Mouse (Mus musculus): ENCODE measurements around the gene Sbk2. TPM values are rescaled to one million over a fixed set of nuclear protein-coding genes. Genes with fewer than 3 reads are reported as not detected.
A peak's percentile ranks its signal among the peaks of the same experiment; 100 is the strongest.

The Sbk2 gene
- polyA plus RNA-seq, 1 experiment from 2014 or later, result 0.08 TPM

DNA sequence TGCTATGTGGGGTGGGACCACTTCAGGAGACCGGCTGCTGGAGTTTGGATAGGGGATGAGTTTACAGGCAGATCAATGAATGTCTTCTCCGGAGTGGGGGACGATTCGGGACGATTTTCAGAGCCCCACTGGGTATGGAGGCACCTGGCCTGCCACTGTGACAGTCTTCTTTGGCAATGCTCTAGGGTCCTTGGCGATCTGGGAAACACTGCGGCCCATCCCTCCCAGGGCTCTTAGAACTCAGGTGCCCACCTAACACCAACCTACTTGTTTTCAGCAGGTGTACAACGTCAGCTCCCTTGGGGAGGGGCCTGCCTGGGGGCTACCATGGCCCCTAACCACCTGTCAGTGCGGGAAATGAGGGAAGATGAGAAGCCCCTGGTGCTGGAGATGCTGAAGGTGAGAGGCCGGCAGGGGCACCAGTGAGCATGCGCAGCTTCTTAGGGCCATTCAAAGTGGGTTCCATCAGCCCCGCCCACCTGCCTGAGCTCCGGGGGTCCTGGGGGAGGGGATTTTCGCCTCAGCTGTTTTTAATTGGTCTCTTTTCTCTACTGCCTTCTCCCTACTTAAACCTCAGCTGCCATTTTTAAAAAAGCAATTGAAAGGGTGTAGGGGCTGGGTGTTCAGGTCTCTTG lies 41.2 kb downstream of the Sbk2 start:
- 1% methylated on average over 14 of the region's 14 CpGs for WGBS
- H3K9ac ChIP-seq (ENCODE audit: low read length), result peak overlapping the region; percentile 67; the same call in 1 of the 2 replicates
- ATAC-seq (ENCODE audit: insufficient number of reproducible peaks, low FRiP score, low TSS enrichment, low read depth), result peak; percentile 14; the same call in 1 of the 2 replicates
- DNase-seq (ENCODE audit: low spot score), result peak; percentile 89
- H3K27me3 ChIP-seq (ENCODE audit: control insufficient read depth, insufficient read depth, low read length), result no peaks in the 10 kb centered on the region
- H3K4me2 ChIP-seq (ENCODE audit: low read depth, severe bottlenecking), result peak overlapping the region; percentile 71
- peaks cover 53% of the 10 kb centered on the region for H3K4me1 ChIP-seq (ENCODE audit: control insufficient read depth, insufficient read depth, low read length)
- no peaks in the 10 kb centered on the region for H3K9me3 ChIP-seq (ENCODE audit: control insufficient read depth, low read length)
- peaks cover 16% of the 10 kb centered on the region; the same call in 1 of the 2 replicates for H3K36me3 ChIP-seq (ENCODE audit: control insufficient read depth, insufficient read depth, low read length)
- peak overlapping the region; percentile 20 for H3K4me3 ChIP-seq (ENCODE audit: low read depth, low read length)
- H3K27ac ChIP-seq (replicated peaks; ENCODE audit: low read depth, low read length), result peak overlapping the region; percentile 88

GRCm38 (mm10) chr7:4922508-4922907 lies 41.7 kb downstream of the Sbk2 start:
- 0% methylated on average over 14 of the region's 14 CpGs for WGBS
- peak overlapping the region; percentile 71 for H3K4me2 ChIP-seq (ENCODE audit: low read depth, severe bottlenecking)
- H3K4me1 ChIP-seq (ENCODE audit: control insufficient read depth, insufficient read depth, low read length), result peaks cover 53% of the 10 kb centered on the region
- H3K4me3 ChIP-seq (ENCODE audit: low read depth, low read length), result peak overlapping the region; percentile 20
- H3K36me3 ChIP-seq (ENCODE audit: control insufficient read depth, insufficient read depth, low read length), result peaks cover 16% of the 10 kb centered on the region; the same call in 1 of the 2 replicates
- H3K9ac ChIP-seq (ENCODE audit: low read length), result 0 out of 2 replicates have a peak overlapping the region, but pooled peaks have one; percentile 5
- H3K27me3 ChIP-seq (ENCODE audit: control insufficient read depth, insufficient read depth, low read length), result no peaks in the 10 kb centered on the region
- ATAC-seq (ENCODE audit: insufficient number of reproducible peaks, low FRiP score, low TSS enrichment, low read depth) (peak; percentile 41; the same call in 1 of the 2 replicates), DNase-seq (ENCODE audit: low spot score) (peak; percentile 88)
- peak overlapping the region; percentile 56; the same call in 1 of the 2 replicates for H3K27ac ChIP-seq (replicated peaks; ENCODE audit: low read depth, low read length)
- no peaks in the 10 kb centered on the region for H3K9me3 ChIP-seq (ENCODE audit: control insufficient read depth, low read length)

GRCm38 (mm10) chr7:4921824-4922482 lies 42.3 kb downstream of the Sbk2 start, which contains the start of gene Nat14:
TSS of gene Nat14 (plus strand) at chr7:4922028.
- 33% methylated on average over 8 of the region's 8 CpGs for WGBS
- H3K9ac ChIP-seq (ENCODE audit: low read length), result 0 out of 2 replicates have a peak within 1 kb of the TSS, but pooled peaks have one; percentile 5
- peaks cover 50% of the 10 kb centered on the region for H3K4me1 ChIP-seq (ENCODE audit: control insufficient read depth, insufficient read depth, low read length)
- peaks cover 16% of the 10 kb centered on the region; the same call in 1 of the 2 replicates for H3K36me3 ChIP-seq (ENCODE audit: control insufficient read depth, insufficient read depth, low read length)
- DNase-seq (ENCODE audit: low spot score) (no peak), ATAC-seq (ENCODE audit: insufficient number of reproducible peaks, low FRiP score, low TSS enrichment, low read depth) (no peak)
- peak within 1 kb of the TSS; percentile 20 for H3K4me3 ChIP-seq (ENCODE audit: low read depth, low read length)
- no peaks in the 10 kb centered on the region for H3K9me3 ChIP-seq (ENCODE audit: control insufficient read depth, low read length)
- peak within 1 kb of the TSS; percentile 71 for H3K4me2 ChIP-seq (ENCODE audit: low read depth, severe bottlenecking)
- H3K27ac ChIP-seq (replicated peaks; ENCODE audit: low read depth, low read length), result peak within 1 kb of the TSS; percentile 81
- H3K27me3 ChIP-seq (ENCODE audit: control insufficient read depth, insufficient read depth, low read length), result no peaks in the 10 kb centered on the region

GRCm38 (mm10) chr7:4920976-4921823 lies 43.0 kb downstream of the Sbk2 start:
- peaks cover 50% of the 10 kb centered on the region for H3K4me1 ChIP-seq (ENCODE audit: control insufficient read depth, insufficient read depth, low read length)
- H3K4me3 ChIP-seq (ENCODE audit: low read depth, low read length), result no peak overlapping the region
- peak overlapping the region; percentile 52; the same call in 1 of the 2 replicates for H3K27ac ChIP-seq (replicated peaks; ENCODE audit: low read depth, low read length)
- H3K4me2 ChIP-seq (ENCODE audit: low read depth, severe bottlenecking), result no peak overlapping the region
- DNase-seq (ENCODE audit: low spot score) (no peak), ATAC-seq (ENCODE audit: insufficient number of reproducible peaks, low FRiP score, low TSS enrichment, low read depth) (no peak)
- no peak overlapping the region for H3K9ac ChIP-seq (ENCODE audit: low read length)
- WGBS, result 56% methylated on average over 23 of the region's 23 CpGs
- no peaks in the 10 kb centered on the region for H3K27me3 ChIP-seq (ENCODE audit: control insufficient read depth, insufficient read depth, low read length)
- H3K36me3 ChIP-seq (ENCODE audit: control insufficient read depth, insufficient read depth, low read length), result peaks cover 16% of the 10 kb centered on the region; the same call in 1 of the 2 replicates
- no peaks in the 10 kb centered on the region for H3K9me3 ChIP-seq (ENCODE audit: control insufficient read depth, low read length)

GRCm38 (mm10) chr7:4920496-4920895 lies 43.7 kb downstream of the Sbk2 start:
- Histone ChIP-seq H3K36me3 (ENCODE audit: control insufficient read depth, insufficient read depth, low read length) (peaks cover 16% of the 10 kb centered on the region; the same call in 1 of the 2 replicates), H3K27ac (replicated peaks; ENCODE audit: low read depth, low read length) (no peak overlapping the region), H3K4me3 (ENCODE audit: low read depth, low read length) (no peak overlapping the region), H3K9me3 (ENCODE audit: control insufficient read depth, low read length) (no peaks in the 10 kb centered on the region), H3K9ac (ENCODE audit: low read length) (no peak overlapping the region), H3K27me3 (ENCODE audit: control insufficient read depth, insufficient read depth, low read length) (no peaks in the 10 kb centered on the region), H3K4me2 (ENCODE audit: low read depth, severe bottlenecking) (no peak overlapping the region), H3K4me1 (ENCODE audit: control insufficient read depth, insufficient read depth, low read length) (peaks cover 42% of the 10 kb centered on the region)
- ATAC-seq (ENCODE audit: insufficient number of reproducible peaks, low FRiP score, low TSS enrichment, low read depth) (no peak), DNase-seq (ENCODE audit: low spot score) (no peak)
- WGBS, result 92% methylated on average over 19 of the region's 19 CpGs

GRCm38 (mm10) chr7:4919971-4920370 lies 44.2 kb downstream of the Sbk2 start:
- no peak overlapping the region for H3K27ac ChIP-seq (replicated peaks; ENCODE audit: low read depth, low read length)
- peaks cover 16% of the 10 kb centered on the region; the same call in 1 of the 2 replicates for H3K36me3 ChIP-seq (ENCODE audit: control insufficient read depth, insufficient read depth, low read length)
- H3K27me3 ChIP-seq (ENCODE audit: control insufficient read depth, insufficient read depth, low read length), result no peaks in the 10 kb centered on the region
- peaks cover 38% of the 10 kb centered on the region for H3K4me1 ChIP-seq (ENCODE audit: control insufficient read depth, insufficient read depth, low read length)
- no peaks in the 10 kb centered on the region for H3K9me3 ChIP-seq (ENCODE audit: control insufficient read depth, low read length)
- H3K4me2 ChIP-seq (ENCODE audit: low read depth, severe bottlenecking), result no peak overlapping the region
- no peak overlapping the region for H3K9ac ChIP-seq (ENCODE audit: low read length)
- ATAC-seq (ENCODE audit: insufficient number of reproducible peaks, low FRiP score, low TSS enrichment, low read depth), result no peak
- no peak for DNase-seq (ENCODE audit: low spot score)
- no peak overlapping the region for H3K4me3 ChIP-seq (ENCODE audit: low read depth, low read length)
- WGBS, result 86% methylated on average over 21 of the region's 21 CpGs

DNA sequence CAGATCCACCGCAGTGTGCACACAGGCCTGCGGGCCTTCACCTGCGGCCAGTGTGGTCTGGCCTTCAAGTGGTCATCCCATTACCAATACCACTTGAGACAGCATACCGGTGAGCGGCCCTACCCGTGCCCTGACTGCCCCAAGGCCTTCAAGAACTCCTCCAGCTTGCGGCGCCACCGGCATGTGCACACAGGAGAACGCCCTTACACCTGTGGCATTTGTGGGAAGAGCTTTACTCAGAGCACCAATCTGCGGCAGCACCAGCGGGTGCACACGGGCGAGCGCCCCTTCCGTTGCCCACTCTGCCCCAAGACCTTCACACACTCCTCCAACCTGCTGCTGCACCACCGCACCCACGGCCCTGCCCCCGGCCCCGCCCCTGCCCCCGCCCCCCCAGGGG lies 45.1 kb downstream of the Sbk2 start:
- H3K27ac ChIP-seq (replicated peaks; ENCODE audit: low read depth, low read length), result no peak overlapping the region
- no peak overlapping the region for H3K9ac ChIP-seq (ENCODE audit: low read length)
- H3K27me3 ChIP-seq (ENCODE audit: control insufficient read depth, insufficient read depth, low read length), result no peaks in the 10 kb centered on the region
- no peak for ATAC-seq (ENCODE audit: insufficient number of reproducible peaks, low FRiP score, low TSS enrichment, low read depth)
- peaks cover 29% of the 10 kb centered on the region for H3K4me1 ChIP-seq (ENCODE audit: control insufficient read depth, insufficient read depth, low read length)
- no peak overlapping the region for H3K4me2 ChIP-seq (ENCODE audit: low read depth, severe bottlenecking)
- H3K36me3 ChIP-seq (ENCODE audit: control insufficient read depth, insufficient read depth, low read length), result peaks cover 16% of the 10 kb centered on the region; the same call in 1 of the 2 replicates
- H3K4me3 ChIP-seq (ENCODE audit: low read depth, low read length), result no peak overlapping the region
- DNase-seq (ENCODE audit: low spot score), result no peak
- H3K9me3 ChIP-seq (ENCODE audit: control insufficient read depth, low read length), result no peaks in the 10 kb centered on the region
- WGBS, result 87% methylated on average over 21 of the region's 21 CpGs

GRCm38 (mm10) chr7:4918681-4919080 lies 45.5 kb downstream of the Sbk2 start:
- WGBS, result 94% methylated on average over 15 of the region's 15 CpGs
- peaks cover 16% of the 10 kb centered on the region; the same call in 1 of the 2 replicates for H3K36me3 ChIP-seq (ENCODE audit: control insufficient read depth, insufficient read depth, low read length)
- DNase-seq (ENCODE audit: low spot score) (no peak), ATAC-seq (ENCODE audit: insufficient number of reproducible peaks, low FRiP score, low TSS enrichment, low read depth) (no peak)
- H3K9ac ChIP-seq (ENCODE audit: low read length), result no peak overlapping the region
- no peak overlapping the region for H3K4me2 ChIP-seq (ENCODE audit: low read depth, severe bottlenecking)
- H3K4me1 ChIP-seq (ENCODE audit: control insufficient read depth, insufficient read depth, low read length), result peaks cover 25% of the 10 kb centered on the region
- H3K4me3 ChIP-seq (ENCODE audit: low read depth, low read length), result no peak overlapping the region
- no peaks in the 10 kb centered on the region for H3K27me3 ChIP-seq (ENCODE audit: control insufficient read depth, insufficient read depth, low read length)
- H3K9me3 ChIP-seq (ENCODE audit: control insufficient read depth, low read length), result no peaks in the 10 kb centered on the region
- H3K27ac ChIP-seq (replicated peaks; ENCODE audit: low read depth, low read length), result no peak overlapping the region

All from limb, embryonic 11.5 days (tissue).